27 mouse cellular contexts compared by ENCODE assay signal in the genomic region with DNA sequence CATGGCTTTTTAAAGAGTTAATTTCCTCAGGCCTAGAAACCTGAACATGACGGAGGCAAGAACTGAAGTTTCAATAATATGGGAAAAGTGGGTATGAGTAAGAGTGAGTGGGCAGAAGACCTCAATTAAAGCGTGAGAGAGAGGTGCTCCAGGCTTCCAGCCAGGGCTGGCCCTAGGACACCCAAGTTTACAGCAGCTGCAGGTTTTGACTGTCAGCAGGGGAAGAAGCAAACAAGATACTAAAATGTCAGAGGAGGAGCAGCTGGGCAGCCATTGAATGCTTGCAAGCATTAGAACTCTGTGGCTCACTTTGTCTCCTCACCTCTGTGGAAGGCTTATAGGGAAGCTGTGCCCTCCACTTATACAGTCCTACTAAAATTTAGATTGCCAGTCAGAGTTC. TPM values are rescaled to one million over a fixed set of nuclear protein-coding genes. Genes with fewer than 3 reads are reported as not detected.
DNase-seq lines count a peak whose midpoint lies in the region; ATAC-seq and TF ChIP-seq lines count a peak whose summit lies in the region.
"Had no signal": no experiment of that assay in that cellular context is flagged by ENCODE, and none has a peak within 500 bp of the region (broad histone marks: within the 10 kb centered on the region; RNA-seq: fewer than 3 reads in every experiment).

No protein-coding gene starts in this region.

- no peaks in the 10 kb centered on the region for H3K27me3 ChIP-seq in heart, embryonic 13.5 days (replicated peaks)
- H3K27me3 ChIP-seq in heart, postnatal 0 days (ENCODE audit: control insufficient read depth, insufficient read depth, low read length), result no peaks in the 10 kb centered on the region
- H3K27me3 ChIP-seq: embryonic facial prominence, embryonic 13.5 days; hindbrain, embryonic 12.5 days; kidney, embryonic 15.5 days; limb, embryonic 15.5 days; liver, embryonic 15.5 days; lung, embryonic 15.5 days; neural tube, embryonic 15.5 days; stomach, embryonic 15.5 days had no signal

- peaks cover 31% of the 10 kb centered on the region for H3K4me1 ChIP-seq in heart, embryonic 13.5 days
- H3K4me1 ChIP-seq in heart, postnatal 0 days (ENCODE audit: control insufficient read depth, insufficient read depth), result peaks cover 12% of the 10 kb centered on the region
- H3K4me1 ChIP-seq: embryonic facial prominence, embryonic 13.5 days; kidney, embryonic 15.5 days; limb, embryonic 15.5 days; liver, embryonic 15.5 days; lung, embryonic 15.5 days; stomach, embryonic 15.5 days had no signal

- TF ChIP-seq EP300 in heart, postnatal 0 days (IDR thresholded peaks at IDR 0.05; ENCODE audit: low read depth), result no peak

- peak overlapping the region; percentile 58; the same call in 1 of the 2 replicates for H3K9ac ChIP-seq in heart, embryonic 13.5 days
- H3K9ac ChIP-seq in heart, postnatal 0 days (replicated peaks; ENCODE audit: low read depth, low read length), result peak overlapping the region; percentile 18
- H3K9ac ChIP-seq: embryonic facial prominence, embryonic 13.5 days; hindbrain, embryonic 12.5 days; kidney, embryonic 15.5 days; limb, embryonic 15.5 days; liver, embryonic 15.5 days; lung, embryonic 15.5 days; neural tube, embryonic 15.5 days; stomach, embryonic 15.5 days had no signal

- H3K4me3 ChIP-seq in heart, embryonic 13.5 days, result no peak overlapping the region; the same call in 1 of the 2 replicates
- no peak overlapping the region for H3K4me3 ChIP-seq in heart, postnatal 0 days (ENCODE audit: low read depth, low read length)
- no peak overlapping the region for H3K4me3 ChIP-seq in layer of hippocampus, adult 2 months
- H3K4me3 ChIP-seq: embryonic facial prominence, embryonic 13.5 days; hindbrain, embryonic 12.5 days; kidney, embryonic 15.5 days; limb, embryonic 15.5 days; liver, embryonic 15.5 days; lung, embryonic 15.5 days; neural tube, embryonic 15.5 days; stomach, embryonic 15.5 days had no signal

- H3K36me3 ChIP-seq in heart, embryonic 13.5 days, result no peaks in the 10 kb centered on the region
- no peaks in the 10 kb centered on the region for H3K36me3 ChIP-seq in heart, postnatal 0 days (replicated peaks; ENCODE audit: control insufficient read depth, insufficient read depth, low read length)
- H3K36me3 ChIP-seq: embryonic facial prominence, embryonic 13.5 days; hindbrain, embryonic 12.5 days; kidney, embryonic 15.5 days; limb, embryonic 15.5 days; liver, embryonic 15.5 days; lung, embryonic 15.5 days; neural tube, embryonic 15.5 days; stomach, embryonic 15.5 days had no signal

- intact Hi-C loops in gastrocnemius, postnatal 14 days (cut with DNase I; ENCODE audit: low total_unique reads), result no loop called here
- intact Hi-C loops in heart, postnatal 25 days (cut with DNase I), result no loop called here

- ATAC-seq in heart, embryonic 13.5 days (ENCODE audit: extremely low read depth, insufficient number of reproducible peaks, low FRiP score, low TSS enrichment), result no peak
- 0 out of 2 replicates have a peak, but pooled peaks have one; percentile 11 for ATAC-seq in heart, postnatal 0 days (ENCODE audit: insufficient read depth, low read depth)
- ATAC-seq: CD4-positive, CD25-positive, alpha-beta regulatory T cell, adult 4 months; forebrain, embryonic 14.5 days had no signal

- H3K4me2 ChIP-seq in heart, embryonic 13.5 days, result peak overlapping the region; percentile 42
- peak overlapping the region; percentile 30; the same call in 1 of the 2 replicates for H3K4me2 ChIP-seq in heart, postnatal 0 days (ENCODE audit: low read depth, low read length)
- H3K4me2 ChIP-seq: embryonic facial prominence, embryonic 13.5 days; hindbrain, embryonic 12.5 days; kidney, embryonic 15.5 days; limb, embryonic 15.5 days; liver, embryonic 15.5 days; lung, embryonic 15.5 days; neural tube, embryonic 15.5 days; stomach, embryonic 15.5 days had no signal

- 47% methylated on average over 2 of the region's 2 CpGs for WGBS in heart, embryonic 13.5 days
- WGBS in heart, postnatal 0 days, result 20% methylated on average over 2 of the region's 2 CpGs

- H3K27ac ChIP-seq in heart, embryonic 13.5 days (replicated peaks), result peak overlapping the region; percentile 65
- H3K27ac ChIP-seq in heart, postnatal 0 days (ENCODE audit: low read depth), result peak overlapping the region; percentile 73
- H3K27ac ChIP-seq in layer of hippocampus, adult 2 months, result no peak overlapping the region
- H3K27ac ChIP-seq: embryonic facial prominence, embryonic 13.5 days; hindbrain, embryonic 12.5 days; kidney, embryonic 15.5 days; limb, embryonic 15.5 days; liver, embryonic 15.5 days; lung, embryonic 15.5 days; neural tube, embryonic 15.5 days; stomach, embryonic 15.5 days had no signal

- H3K9me3 ChIP-seq in heart, embryonic 13.5 days, result no peaks in the 10 kb centered on the region
- H3K9me3 ChIP-seq in heart, postnatal 0 days (replicated peaks; ENCODE audit: control insufficient read depth, low read length), result no peaks in the 10 kb centered on the region
- H3K9me3 ChIP-seq: embryonic facial prominence, embryonic 13.5 days; hindbrain, embryonic 12.5 days; kidney, embryonic 15.5 days; limb, embryonic 15.5 days; liver, embryonic 15.5 days; lung, embryonic 15.5 days; neural tube, embryonic 15.5 days; stomach, embryonic 15.5 days had no signal

- no peak for TF ChIP-seq CTCF in heart, postnatal 0 days (IDR thresholded peaks at IDR 0.05; ENCODE audit: low read depth)
- TF ChIP-seq CTCF in layer of hippocampus, adult 2 months (conservative IDR thresholded peaks at IDR 0.05), result no peak

- peak; percentile 56 for DNase-seq in gastrocnemius, adult 18-20 months (ENCODE audit: low spot score)
- no peak for DNase-seq in gastrocnemius, postnatal 14 days
- DNase-seq in heart, postnatal 25 days (ENCODE audit: low spot score), result no peak
- peak; percentile 61 for DNase-seq in Muller cell, postnatal 12 days (ENCODE audit: inconsistent ontology term)
- peak; percentile 21 for DNase-seq in heart, postnatal 0 days (ENCODE audit: low spot score)
- DNase-seq in layer of hippocampus, adult 2 months (ENCODE audit: low spot score in 2 of 2), result no peak
- DNase-seq in cerebellum, postnatal 36 days, result no peak
- DNase-seq: cerebellum, adult 18-20 months; cerebellum, postnatal 14 days; kidney, adult 11 months; kidney, postnatal 36 days; lung, postnatal 36 days; midbrain, embryonic 14.5 days; right cerebral cortex, adult 18-20 months; right cerebral cortex, postnatal 4 days; thymus, postnatal 25 days had no signal

RNA-seq across cellular contexts. Expression of a gene that starts 17.0 kb away (rescaled TPM):
- total RNA-seq in gastrocnemius, adult 18-20 months (2021), result 10 to 100 TPM in 1 of 2 experiments, 1 to 10 TPM in 1; 9.5 to 12.7 TPM
- 10 to 100 TPM; 12.2 to 14.1 TPM for total RNA-seq in gastrocnemius, postnatal 14 days (2021)
- 6.7 and 8.2 TPM in 2 replicates for polyA plus RNA-seq in heart, embryonic 13.5 days (2015; fragmentation: Nextera tagmentation; extraction: Ambion mirVana)
- 10 to 100 TPM; 11.0 to 11.7 TPM for total RNA-seq in heart, postnatal 25 days (2021)
- 6.2 and 7.1 TPM in 2 replicates for total RNA-seq in heart, postnatal 0 days (2014; rRNA removed; ENCODE audit: low replicate concordance)
- 3.1 and 3.6 TPM in 2 replicates for polyA plus RNA-seq in heart, postnatal 0 days (2015; fragmentation: Nextera tagmentation; extraction: Ambion mirVana)
- total RNA-seq in layer of hippocampus, adult 2 months (2021), result 100 to 1,000 TPM; 201 to 210 TPM

RNA-seq across cellular contexts. Expression of a gene that starts 50.4 kb away (rescaled TPM):
- total RNA-seq in gastrocnemius, adult 18-20 months (2021), result 100 to 1,000 TPM; 171 to 250 TPM
- total RNA-seq in gastrocnemius, postnatal 14 days (2021), result 100 to 1,000 TPM; 117 to 122 TPM
- 205 and 219 TPM in 2 replicates for polyA plus RNA-seq in heart, embryonic 13.5 days (2015; fragmentation: Nextera tagmentation; extraction: Ambion mirVana)
- 100 to 1,000 TPM; 147 to 158 TPM for total RNA-seq in heart, postnatal 25 days (2021)
- 24.3 and 44.3 TPM in 2 replicates for total RNA-seq in heart, postnatal 0 days (2014; rRNA removed; ENCODE audit: low replicate concordance)
- polyA plus RNA-seq in heart, postnatal 0 days (2015; fragmentation: Nextera tagmentation; extraction: Ambion mirVana), result 229 and 244 TPM in 2 replicates
- total RNA-seq in layer of hippocampus, adult 2 months (2021), result 100 to 1,000 TPM; 163 to 170 TPM

Comparison
In these comparisons a context has a peak if more than half of its experiments do, and no peak if none do; other contexts are left out.
1. DNase-seq: peak in gastrocnemius, adult 18-20 months (single experiment), Muller cell, postnatal 12 days (single experiment) and heart, postnatal 0 days (single experiment); none in gastrocnemius, postnatal 14 days (single experiment), heart, postnatal 25 days (single experiment), layer of hippocampus, adult 2 months (0 of 2) and cerebellum, postnatal 36 days (0 of 2).
2. RNA of a gene that starts 17.0 kb away (total RNA-seq): 201 to 210 TPM in layer of hippocampus, adult 2 months; 12.2 to 14.1 TPM in gastrocnemius, postnatal 14 days, 9.5 to 12.7 TPM in gastrocnemius, adult 18-20 months, 11.0 to 11.7 TPM in heart, postnatal 25 days and 6.2 to 7.1 TPM in heart, postnatal 0 days; every median in the first group is over 10 times any median in the second.